Mouse (Mus musculus) telencephalon, adult 2 months (tissue): ENCODE data around the gene Smad3.
A peak's percentile ranks its signal among the peaks of the same experiment; 100 is the strongest.

Source experiments
- DNase-seq: peaks from one replicate; pipeline ENCODE4 v3.0.0-alpha.2; 2011; ENCODE audit warnings: low read depth, low spot score

Gene Smad3

GRCm38 (mm10) chr9:63745821-63746632, 11.8 kb downstream of the Smad3 start:
- DNase-seq = no peak

- no peak for DNase-seq
Measured at GRCm38 (mm10) chr9:63744595-63744994, 13.2 kb downstream of the Smad3 start.

GRCm38 (mm10) chr9:63743775-63744174, 14.0 kb downstream of the Smad3 start:
- no peak for DNase-seq

GRCm38 (mm10) chr9:63742887-63743660, 14.7 kb downstream of the Smad3 start:
- peak; percentile 76 for DNase-seq

DNA sequence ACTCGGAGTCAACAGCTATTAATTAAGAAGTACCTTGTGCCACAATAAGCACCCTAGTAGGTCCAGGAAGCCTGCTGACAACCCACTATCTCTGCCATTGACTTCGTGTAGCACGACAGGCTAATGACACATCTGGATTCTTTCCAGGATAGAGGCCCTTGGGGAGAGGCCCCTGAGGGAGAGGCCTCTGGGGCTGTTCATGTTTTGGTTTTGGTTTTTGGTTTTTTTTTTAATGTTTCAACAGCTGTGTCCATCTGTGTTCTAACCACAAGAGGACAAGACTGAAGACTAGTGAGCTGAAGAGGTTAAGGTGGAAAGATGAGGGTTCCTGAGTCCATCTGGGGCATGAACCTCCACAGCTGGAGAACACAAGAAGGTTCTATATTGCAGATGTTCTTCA, 15.5 kb downstream of the Smad3 start:
- DNase-seq = no peak

DNA sequence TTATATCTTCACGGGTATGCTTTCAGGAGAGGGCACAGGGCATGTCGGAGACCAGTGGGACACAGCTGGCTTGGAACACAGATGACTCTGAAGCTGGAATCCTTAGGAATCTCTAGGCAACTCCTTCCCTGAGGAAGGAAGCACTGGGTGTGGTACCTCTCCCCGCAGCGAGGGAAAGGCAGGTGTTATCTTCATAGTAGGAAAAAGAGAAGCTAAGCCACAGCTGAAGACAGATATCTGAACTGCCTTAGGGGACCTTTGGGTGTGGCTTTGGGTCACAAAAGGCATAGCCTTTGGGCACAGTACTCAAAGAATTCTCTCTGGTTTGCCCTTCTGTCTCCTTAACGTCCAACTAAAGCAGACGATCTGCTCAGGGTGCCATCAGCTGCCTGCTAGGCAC, 16.0 kb downstream of the Smad3 start:
- no peak for DNase-seq

- peak; percentile 55 for DNase-seq
Measured at GRCm38 (mm10) chr9:63740320-63740841, 17.4 kb downstream of the Smad3 start.

DNA sequence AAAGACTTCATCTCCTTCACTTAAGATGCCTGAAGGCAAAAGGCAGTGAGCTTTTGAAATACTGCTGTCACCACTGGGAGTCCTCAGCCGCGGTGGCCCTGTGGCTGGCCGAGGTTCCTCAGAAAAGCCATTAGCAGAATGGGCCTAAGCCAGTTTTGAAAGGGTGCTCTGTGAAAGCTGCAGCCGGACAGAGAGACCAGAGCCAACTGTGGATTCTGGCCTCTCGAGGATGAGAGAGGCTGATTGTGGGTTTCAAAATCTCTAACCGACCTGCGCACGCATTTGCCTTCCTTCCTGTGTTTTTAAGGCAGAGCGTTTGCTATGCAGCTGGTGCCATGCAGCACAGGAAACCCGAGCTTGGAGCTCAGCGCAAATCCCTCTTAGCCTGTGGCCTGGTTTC, 19.0 kb downstream of the Smad3 start:
- DNase-seq = no peak

DNA sequence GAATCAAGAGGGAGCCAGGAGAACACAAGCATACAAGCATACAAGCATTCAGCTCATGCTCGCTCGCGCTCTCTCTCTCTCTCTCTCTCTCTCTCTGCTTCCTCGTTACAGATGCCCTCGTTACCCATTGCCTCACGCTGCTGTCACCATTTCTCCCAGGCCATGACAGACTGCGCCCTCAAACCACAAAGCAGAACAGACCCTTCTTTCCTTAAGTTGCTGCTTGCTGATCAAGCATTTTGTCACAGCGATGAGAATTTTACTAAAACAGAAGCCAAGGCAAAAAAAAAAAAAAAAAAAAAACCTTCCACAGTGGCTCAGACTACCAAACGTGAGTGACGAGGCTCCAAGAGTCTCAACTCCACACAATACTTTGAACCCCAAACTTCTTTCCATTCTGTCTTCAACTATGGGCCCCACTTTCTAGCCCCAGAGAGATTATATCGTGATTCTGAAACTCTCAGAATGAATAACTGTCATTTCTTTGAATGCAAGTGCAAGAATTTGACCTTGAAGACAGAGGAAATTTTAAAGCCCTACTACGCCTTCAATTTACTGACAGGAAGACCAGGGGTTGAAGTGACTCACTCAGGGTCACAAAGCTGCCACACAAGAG, 19.6 kb downstream of the Smad3 start:
- no peak for DNase-seq

- peak; percentile 45 for DNase-seq
Measured at GRCm38 (mm10) chr9:63737426-63737931, 20.3 kb downstream of the Smad3 start.

GRCm38 (mm10) chr9:63734261-63734660, 23.5 kb downstream of the Smad3 start:
- DNase-seq = no peak

GRCm38 (mm10) chr9:63732700-63733099, 25.1 kb downstream of the Smad3 start:
- DNase-seq = no peak

DNA sequence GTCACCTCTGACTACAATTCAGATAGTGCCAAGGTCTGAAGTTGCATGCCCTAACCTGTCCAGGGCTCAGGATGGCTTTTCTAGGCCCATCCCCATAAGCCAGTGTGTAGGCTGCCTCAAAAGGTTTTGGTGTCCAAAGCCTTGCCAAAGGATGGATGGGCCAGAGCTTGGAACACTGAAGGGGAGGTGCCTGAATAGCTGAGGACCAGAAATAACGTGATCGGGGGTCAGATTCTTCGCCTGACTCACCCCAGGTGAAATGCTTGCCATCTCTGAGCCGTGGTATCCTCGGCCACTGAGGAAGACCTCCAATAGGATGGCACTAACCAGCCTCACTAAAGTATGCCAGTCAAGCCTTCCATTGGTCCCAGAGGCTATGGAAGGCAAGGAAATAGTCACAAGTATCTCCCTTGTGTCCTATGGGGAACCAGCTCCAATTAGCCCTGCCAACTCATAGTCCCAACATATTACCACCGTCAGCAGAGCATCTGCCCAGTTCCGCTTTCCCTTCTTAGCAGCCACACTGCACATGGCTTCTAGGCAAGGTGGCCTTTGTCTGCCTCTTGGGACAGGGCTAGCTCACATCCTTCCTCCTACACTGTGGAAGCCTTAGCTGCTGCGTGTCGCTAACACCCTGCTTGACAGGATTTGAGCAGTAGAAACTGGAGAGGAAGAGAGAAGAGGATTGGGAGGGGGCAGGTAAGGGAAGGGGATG, 26.5 kb downstream of the Smad3 start:
- peak; percentile 41 for DNase-seq

DNA sequence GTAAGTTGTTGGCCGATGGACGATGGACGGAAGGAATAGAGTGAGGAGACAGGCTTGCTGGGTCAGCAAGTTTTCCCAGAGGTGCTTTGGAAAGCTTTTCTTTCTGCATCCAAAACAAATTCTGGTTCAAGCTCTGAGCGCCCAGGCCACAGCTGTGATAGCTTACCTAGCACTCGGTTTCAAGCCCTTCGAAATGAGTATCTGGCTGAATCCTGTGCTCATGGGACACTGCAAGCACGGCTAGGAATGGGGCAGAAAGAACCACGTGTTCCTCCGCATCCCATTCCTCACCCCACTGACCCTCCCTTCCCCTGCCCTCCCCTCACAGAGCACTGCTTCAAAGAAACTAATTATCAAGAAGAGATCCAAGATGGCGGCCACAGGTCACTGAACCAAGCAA, 28.8 kb downstream of the Smad3 start:
- DNase-seq = no peak

- no peak for DNase-seq
Measured at GRCm38 (mm10) chr9:63727070-63727469, 30.7 kb downstream of the Smad3 start.

DNA sequence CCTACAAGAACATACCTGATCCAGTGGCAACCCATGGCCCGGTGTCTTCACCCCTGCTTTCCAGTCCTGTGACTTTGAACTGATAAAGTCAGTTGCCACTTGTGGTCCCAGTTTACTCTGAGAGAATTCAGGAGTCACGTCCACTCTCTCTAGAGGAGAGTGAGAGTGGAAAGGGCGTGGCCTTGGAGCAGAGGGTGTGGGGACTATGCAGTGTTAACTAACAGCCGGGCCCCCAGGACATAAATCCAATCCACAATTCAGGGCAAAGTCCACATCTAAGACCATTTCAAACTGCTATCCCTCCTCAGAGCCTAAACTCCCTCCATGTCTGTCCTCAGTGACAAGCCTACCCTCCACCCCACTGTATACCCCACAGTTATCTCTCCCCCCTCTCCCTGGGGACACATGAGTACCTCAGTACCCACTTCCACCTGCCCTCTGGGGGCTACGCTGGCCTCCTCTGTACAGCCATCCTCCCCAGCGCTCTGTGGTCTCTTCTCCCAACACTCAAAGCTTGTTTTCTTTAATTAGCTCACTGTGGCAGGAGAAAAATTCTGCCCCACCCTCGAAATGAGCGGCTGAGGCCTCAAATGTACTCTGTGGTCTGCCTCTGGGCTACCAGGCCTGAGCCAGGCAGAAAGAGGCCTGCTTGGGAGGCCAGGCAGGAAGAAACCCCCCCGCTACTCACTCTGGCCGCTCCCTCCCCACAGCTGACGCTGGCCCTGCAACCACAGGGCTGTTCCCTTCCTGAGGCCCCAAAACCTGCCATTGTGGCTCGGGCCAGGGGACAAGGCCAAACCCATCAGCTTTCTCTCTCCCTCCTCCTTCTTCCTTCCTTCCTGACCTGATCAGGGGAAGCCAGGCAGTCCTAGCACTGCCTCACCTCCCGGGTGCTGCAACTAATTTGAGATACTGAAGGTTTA, 31.4 kb downstream of the Smad3 start:
- no peak for DNase-seq

DNA sequence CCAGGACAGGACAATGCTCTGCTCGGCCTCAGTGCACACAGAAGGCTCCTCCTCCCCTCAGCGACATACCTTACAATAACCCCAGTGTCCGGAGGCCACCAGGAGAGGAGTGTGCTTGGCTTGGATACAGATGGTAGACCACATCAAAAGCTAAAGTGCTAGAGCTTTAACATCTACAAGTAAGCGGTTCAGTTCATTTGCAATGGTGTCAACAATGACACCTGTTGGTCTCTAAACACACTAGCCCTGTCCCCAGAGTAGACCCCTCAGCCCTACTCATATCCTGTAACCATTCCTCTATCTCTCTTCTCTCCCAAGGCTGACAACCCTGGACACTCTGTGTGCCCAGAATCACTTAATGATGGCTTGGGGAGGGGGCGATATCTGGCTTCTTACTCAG, 33.0 kb downstream of the Smad3 start:
- DNase-seq = no peak

DNA sequence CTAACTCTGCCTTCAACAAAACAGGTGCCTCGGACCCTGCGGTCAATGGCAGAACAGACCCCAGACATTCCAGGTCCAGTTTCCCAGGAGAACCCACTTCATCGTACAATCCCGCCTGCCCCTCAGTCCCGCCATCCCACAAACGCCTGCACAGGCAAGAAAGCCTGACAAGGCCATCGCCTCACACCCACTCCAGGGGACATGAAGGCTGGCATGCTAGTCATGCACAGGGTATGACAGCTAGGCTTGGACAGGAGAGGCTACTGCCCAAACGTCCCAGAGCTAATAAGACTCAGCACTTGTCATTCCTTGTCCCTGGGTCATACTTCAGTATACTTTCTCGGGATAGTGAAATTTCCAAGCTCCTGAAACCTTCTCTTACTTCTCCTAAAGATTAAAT, 34.9 kb downstream of the Smad3 start:
- DNase-seq = no peak

GRCm38 (mm10) chr9:63722350-63722749, 35.4 kb downstream of the Smad3 start:
- no peak for DNase-seq

DNA sequence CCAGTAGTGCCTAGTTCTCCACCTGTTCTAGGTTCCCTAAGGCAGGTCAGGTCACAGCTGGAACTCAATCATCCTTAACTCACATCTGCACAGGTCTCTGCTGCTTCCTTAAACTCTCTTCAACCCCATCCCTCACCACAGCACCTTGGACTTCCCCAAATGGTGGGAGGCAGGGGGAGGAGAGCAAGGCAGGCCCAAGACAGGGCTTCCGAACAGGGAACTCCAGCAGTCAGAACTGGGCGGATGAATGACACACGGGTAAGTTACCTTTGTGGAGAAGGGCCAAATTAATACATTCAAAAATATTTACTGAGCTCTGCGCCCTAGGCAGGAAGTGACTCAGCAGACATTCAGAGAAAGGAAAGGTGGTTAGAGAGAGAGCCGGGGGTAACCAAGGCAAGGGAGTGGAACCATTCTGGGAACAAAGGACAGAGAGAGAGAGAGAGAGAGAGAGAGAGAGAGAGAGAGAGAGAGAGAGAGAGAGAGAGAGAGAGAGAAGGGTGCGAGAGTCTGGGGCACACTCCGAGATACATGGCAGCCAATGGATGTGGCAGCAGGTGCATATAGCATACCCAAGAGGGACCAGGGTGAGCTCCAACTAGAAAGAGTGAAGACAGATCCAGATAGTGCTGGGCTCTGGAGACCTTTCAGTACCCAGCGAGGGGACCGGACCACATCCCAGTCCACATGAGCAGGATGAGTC, 36.1 kb downstream of the Smad3 start:
- no peak for DNase-seq
